Mouse (Mus musculus): ENCODE data around the gene Gm5136.

DNA sequence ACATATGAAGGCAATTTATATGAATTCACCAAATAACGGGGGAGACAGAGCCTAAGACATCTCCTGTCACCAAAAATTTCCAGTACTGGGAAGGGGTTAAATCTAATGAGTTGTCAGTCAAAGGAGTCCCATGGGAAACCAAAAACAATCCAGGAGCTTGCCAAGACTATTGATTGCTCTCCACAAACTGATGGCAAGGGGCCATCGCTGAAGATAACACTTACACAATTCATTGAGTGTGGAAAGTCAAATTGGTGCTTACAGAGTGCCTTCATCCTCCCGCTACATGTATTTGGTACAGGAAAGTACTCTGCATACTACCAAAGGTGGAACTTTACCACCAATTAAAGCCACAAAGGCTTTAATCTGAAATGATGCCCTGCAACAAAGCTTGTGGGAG lies 5.7 kb upstream of the Gm5136 start:
- no peak for TF ChIP-seq POLR2A (IDR thresholded peaks at IDR 0.05; ENCODE audit: insufficient read length, low read depth)
- TF ChIP-seq MAX (IDR thresholded peaks at IDR 0.05; ENCODE audit: low read depth) = no peak
- no peak for TF ChIP-seq MYOD1 (IDR thresholded peaks at IDR 0.05; ENCODE audit: control insufficient read depth in 1 of 3, insufficient read length in 2 of 3, low read depth in 2 of 3)
- no peak for TF ChIP-seq E2F4 (IDR thresholded peaks at IDR 0.05; ENCODE audit: insufficient read depth)
- no peak for TF ChIP-seq USF1 (IDR thresholded peaks at IDR 0.05; ENCODE audit: low read depth)
- TF ChIP-seq TCF12 (IDR thresholded peaks at IDR 0.05; ENCODE audit: insufficient read depth, poor library complexity, severe bottlenecking) = no peak
- TF ChIP-seq TCF3 (IDR thresholded peaks at IDR 0.05; ENCODE audit: insufficient read length, low read depth) = no peak
- TF ChIP-seq SRF (IDR thresholded peaks at IDR 0.05; ENCODE audit: control insufficient read depth, insufficient read length, low read depth) = no peak
